Mouse (Mus musculus): ENCODE results near the gene 1810009A15Rik. TPM values are rescaled to one million over a fixed set of nuclear protein-coding genes. Genes with fewer than 3 reads are reported as not detected.

Gene 1810009A15Rik
- polyA plus RNA-seq, 1 experiment from 2014 or later: 107 TPM

- H3K4me3 ChIP-seq (ENCODE audit: low read depth, low read length): peak within 1 kb of the TSS; percentile 55
- peak; percentile 95 for DNase-seq (ENCODE audit: low spot score)
- peak within 1 kb of the TSS; percentile 24 for H3K27ac ChIP-seq (ENCODE audit: low read depth, low read length)
- peak within 1 kb of the TSS; percentile 89 for H3K4me2 ChIP-seq (replicated peaks; ENCODE audit: low read depth, low read length)
- no peaks in the 10 kb centered on the region for H3K9me3 ChIP-seq (ENCODE audit: control insufficient read depth, low read length)
- 2% methylated on average over 59 of the region's 59 CpGs for WGBS
- peak within 1 kb of the TSS; percentile 90 for H3K9ac ChIP-seq (ENCODE audit: low read depth, low read length)
- no peaks in the 10 kb centered on the region for H3K36me3 ChIP-seq (ENCODE audit: control insufficient read depth, insufficient read depth, low read length)
- ATAC-seq (ENCODE audit: low FRiP score): peak; percentile 99
- H3K4me1 ChIP-seq (replicated peaks; ENCODE audit: control insufficient read depth, insufficient read depth, low read length): peaks cover 3% of the 10 kb centered on the region
- no peaks in the 10 kb centered on the region for H3K27me3 ChIP-seq (ENCODE audit: control insufficient read depth, insufficient read depth, low read length)
Observed at GRCm38 (mm10) chr19:8871267-8872186, 17.1 kb upstream of the 1810009A15Rik start, which contains the start of gene Ubxn1. TSS of gene Ubxn1 (plus strand) at chr19:8871496.

- Histone ChIP-seq H3K4me2 (replicated peaks; ENCODE audit: low read depth, low read length) (peak overlapping the region; percentile 89), H3K27ac (ENCODE audit: low read depth, low read length) (no peak overlapping the region), H3K9me3 (ENCODE audit: control insufficient read depth, low read length) (no peaks in the 10 kb centered on the region), H3K4me1 (replicated peaks; ENCODE audit: control insufficient read depth, insufficient read depth, low read length) (peaks cover 3% of the 10 kb centered on the region), H3K36me3 (ENCODE audit: control insufficient read depth, insufficient read depth, low read length) (no peaks in the 10 kb centered on the region), H3K27me3 (ENCODE audit: control insufficient read depth, insufficient read depth, low read length) (no peaks in the 10 kb centered on the region), H3K4me3 (ENCODE audit: low read depth, low read length) (peak overlapping the region; percentile 55), H3K9ac (ENCODE audit: low read depth, low read length) (peak overlapping the region; percentile 90)
- 77% methylated on average over 10 of the region's 10 CpGs for WGBS
- ATAC-seq (ENCODE audit: low FRiP score): no peak
- no peak for DNase-seq (ENCODE audit: low spot score)
Observed at GRCm38 (mm10) chr19:8872266-8872840, 16.3 kb upstream of the 1810009A15Rik start.

- Histone ChIP-seq H3K4me3 (ENCODE audit: low read depth, low read length) (no peak overlapping the region), H3K4me1 (replicated peaks; ENCODE audit: control insufficient read depth, insufficient read depth, low read length) (peaks cover 3% of the 10 kb centered on the region), H3K4me2 (replicated peaks; ENCODE audit: low read depth, low read length) (no peak overlapping the region), H3K9me3 (ENCODE audit: control insufficient read depth, low read length) (no peaks in the 10 kb centered on the region), H3K27me3 (ENCODE audit: control insufficient read depth, insufficient read depth, low read length) (no peaks in the 10 kb centered on the region), H3K9ac (ENCODE audit: low read depth, low read length) (no peak overlapping the region), H3K27ac (ENCODE audit: low read depth, low read length) (no peak overlapping the region), H3K36me3 (ENCODE audit: control insufficient read depth, insufficient read depth, low read length) (no peaks in the 10 kb centered on the region)
- no peak for ATAC-seq (ENCODE audit: low FRiP score)
- DNase-seq (ENCODE audit: low spot score): no peak
- WGBS: 95% methylated on average over 7 of the region's 7 CpGs
Observed at GRCm38 (mm10) chr19:8875031-8875430, 13.6 kb upstream of the 1810009A15Rik start.

DNA sequence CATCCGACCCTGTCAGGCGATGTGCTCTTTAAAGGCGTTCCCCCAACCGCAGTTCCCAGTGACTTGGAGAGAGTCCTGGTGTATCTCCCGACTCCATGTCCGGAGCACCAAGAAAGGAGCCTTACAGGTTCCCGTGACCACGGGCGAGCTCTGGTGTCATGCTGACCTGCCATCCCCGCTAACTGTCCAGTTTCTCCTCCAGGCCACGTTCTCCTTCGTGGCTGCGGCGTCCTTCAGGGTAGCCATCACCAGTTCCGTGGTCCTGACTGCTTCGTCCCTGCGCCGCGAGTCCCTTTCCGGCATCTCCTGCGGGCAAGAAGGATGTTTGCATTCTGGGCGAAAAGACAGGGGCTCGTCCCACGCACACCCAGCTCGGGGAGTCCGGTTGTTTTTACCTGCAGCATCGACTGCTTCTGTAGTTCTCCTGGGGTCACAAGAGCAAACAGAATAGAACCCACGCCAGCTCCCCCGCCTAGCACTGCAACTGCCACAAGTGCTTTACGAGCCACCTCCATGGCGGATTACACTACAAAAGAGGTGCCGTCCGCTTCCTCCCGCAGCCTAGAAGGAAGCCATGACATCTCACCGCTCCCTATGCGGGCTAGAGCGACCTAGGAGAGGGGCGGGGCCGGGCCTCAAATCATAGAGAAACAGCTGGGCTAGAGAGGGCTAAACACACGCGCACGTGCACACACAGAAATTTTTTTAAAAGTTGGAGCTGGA is 8.2 kb upstream of the 1810009A15Rik start, which contains the start of gene Uqcc3:
Uqcc3 (minus strand) TSS at position 613 of the 723 bp plus-strand sequence.
- Histone ChIP-seq H3K36me3 (ENCODE audit: control insufficient read depth, insufficient read depth, low read length) (no peaks in the 10 kb centered on the region), H3K4me3 (ENCODE audit: low read depth, low read length) (peak within 1 kb of the TSS; percentile 82), H3K9ac (ENCODE audit: low read depth, low read length) (peak within 1 kb of the TSS; percentile 91), H3K4me1 (replicated peaks; ENCODE audit: control insufficient read depth, insufficient read depth, low read length) (no peaks in the 10 kb centered on the region), H3K27ac (ENCODE audit: low read depth, low read length) (peak within 1 kb of the TSS; percentile 80), H3K4me2 (replicated peaks; ENCODE audit: low read depth, low read length) (peak within 1 kb of the TSS; percentile 83), H3K9me3 (ENCODE audit: control insufficient read depth, low read length) (no peaks in the 10 kb centered on the region), H3K27me3 (ENCODE audit: control insufficient read depth, insufficient read depth, low read length) (no peaks in the 10 kb centered on the region)
- ATAC-seq (ENCODE audit: low FRiP score) (peak; percentile 97), DNase-seq (ENCODE audit: low spot score) (peak; percentile 88)
- WGBS: under 1% methylated on average over 42 of the region's 42 CpGs

DNA sequence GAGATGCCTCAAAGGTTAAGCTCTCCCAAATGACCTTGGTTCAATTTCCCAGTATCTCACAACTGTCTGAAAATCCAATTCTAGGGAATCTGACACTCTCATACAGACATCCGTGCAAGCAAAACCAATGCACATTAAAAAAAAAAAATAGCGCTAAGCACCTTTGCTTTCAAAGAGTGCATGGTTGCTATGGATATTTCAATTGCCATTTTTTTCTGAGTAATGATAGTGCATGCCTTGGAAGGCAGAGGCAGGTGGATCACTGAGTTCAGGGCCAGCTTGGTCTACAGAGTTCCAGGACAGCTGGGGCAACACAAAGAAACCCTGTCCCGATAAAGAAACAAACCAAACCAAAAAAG is 7.6 kb upstream of the 1810009A15Rik start:
- no peaks in the 10 kb centered on the region for H3K4me1 ChIP-seq (replicated peaks; ENCODE audit: control insufficient read depth, insufficient read depth, low read length)
- DNase-seq (ENCODE audit: low spot score) (no peak), ATAC-seq (ENCODE audit: low FRiP score) (peak; percentile 14; the same call in 1 of the 2 replicates)
- 0 out of 2 replicates have a peak overlapping the region, but pooled peaks have one; percentile 91 for H3K9ac ChIP-seq (ENCODE audit: low read depth, low read length)
- no peaks in the 10 kb centered on the region for H3K36me3 ChIP-seq (ENCODE audit: control insufficient read depth, insufficient read depth, low read length)
- peak overlapping the region; percentile 82 for H3K4me3 ChIP-seq (ENCODE audit: low read depth, low read length)
- WGBS: 23% methylated on average over 3 of the region's 3 CpGs
- H3K27ac ChIP-seq (ENCODE audit: low read depth, low read length): no peak overlapping the region
- no peaks in the 10 kb centered on the region for H3K27me3 ChIP-seq (ENCODE audit: control insufficient read depth, insufficient read depth, low read length)
- H3K4me2 ChIP-seq (replicated peaks; ENCODE audit: low read depth, low read length): peak overlapping the region; percentile 83
- H3K9me3 ChIP-seq (ENCODE audit: control insufficient read depth, low read length): no peaks in the 10 kb centered on the region

DNA sequence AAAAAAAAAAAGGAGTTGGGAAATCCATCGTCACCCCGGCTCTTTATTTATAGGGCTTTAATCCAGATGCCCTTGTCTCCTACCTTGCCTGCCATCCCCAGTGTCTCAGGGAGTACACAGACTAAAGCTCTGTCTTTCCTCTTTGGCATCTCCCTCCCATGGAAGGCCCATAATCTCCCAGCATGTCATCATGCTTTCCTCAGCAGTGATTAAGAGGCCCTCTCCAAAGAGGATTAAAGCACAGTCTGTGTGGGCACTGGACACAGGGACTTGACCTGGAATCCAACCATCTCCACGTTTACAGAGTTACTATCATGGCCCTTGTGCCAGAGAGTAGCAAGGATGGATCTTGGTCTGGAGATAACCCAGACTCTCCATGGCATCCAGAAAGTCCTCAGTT is 5.0 kb upstream of the 1810009A15Rik start, which contains the start of the genes Lbhd1 and Gm49403:
Lbhd1 (plus strand) TSS at position 117 of the 400 bp plus-strand sequence.
Gm49403 (plus strand) TSS at position 315 of the 400 bp plus-strand sequence.
- ATAC-seq (ENCODE audit: low FRiP score) (no peak), DNase-seq (ENCODE audit: low spot score) (no peak)
- no peaks in the 10 kb centered on the region for H3K27me3 ChIP-seq (ENCODE audit: control insufficient read depth, insufficient read depth, low read length)
- no peaks in the 10 kb centered on the region for H3K9me3 ChIP-seq (ENCODE audit: control insufficient read depth, low read length)
- H3K4me1 ChIP-seq (replicated peaks; ENCODE audit: control insufficient read depth, insufficient read depth, low read length): peaks cover 3% of the 10 kb centered on the region
- no peak within 1 kb of the TSS for H3K4me3 ChIP-seq (ENCODE audit: low read depth, low read length)
- H3K4me2 ChIP-seq (replicated peaks; ENCODE audit: low read depth, low read length): no peak within 1 kb of the TSS
- H3K9ac ChIP-seq (ENCODE audit: low read depth, low read length): no peak within 1 kb of the TSS
- H3K36me3 ChIP-seq (ENCODE audit: control insufficient read depth, insufficient read depth, low read length): no peaks in the 10 kb centered on the region
- 89% methylated on average over 3 of the region's 3 CpGs for WGBS
- no peak within 1 kb of the TSS for H3K27ac ChIP-seq (ENCODE audit: low read depth, low read length)

- WGBS: 48% methylated on average over 1 of the region's 1 CpGs
- Histone ChIP-seq H3K27ac (ENCODE audit: low read depth, low read length) (no peak overlapping the region), H3K36me3 (ENCODE audit: control insufficient read depth, insufficient read depth, low read length) (no peaks in the 10 kb centered on the region), H3K4me3 (ENCODE audit: low read depth, low read length) (no peak overlapping the region), H3K4me2 (replicated peaks; ENCODE audit: low read depth, low read length) (peak overlapping the region; percentile 47; the same call in 1 of the 2 replicates), H3K27me3 (ENCODE audit: control insufficient read depth, insufficient read depth, low read length) (no peaks in the 10 kb centered on the region), H3K9ac (ENCODE audit: low read depth, low read length) (peak overlapping the region; percentile 83; the same call in 1 of the 2 replicates), H3K4me1 (replicated peaks; ENCODE audit: control insufficient read depth, insufficient read depth, low read length) (peaks cover 3% of the 10 kb centered on the region), H3K9me3 (ENCODE audit: control insufficient read depth, low read length) (no peaks in the 10 kb centered on the region)
- ATAC-seq (ENCODE audit: low FRiP score): no peak
- DNase-seq (ENCODE audit: low spot score): no peak
Observed at GRCm38 (mm10) chr19:8886916-8887584, 1.6 kb upstream of the 1810009A15Rik start.
